Mouse (Mus musculus) gonadal fat pad, adult 2 months (tissue): ENCODE measurements around the gene Slamf8. TPM values are rescaled to one million over a fixed set of nuclear protein-coding genes. Genes with fewer than 3 reads are reported as not detected.
A peak's percentile ranks its signal among the peaks of the same experiment; 100 is the strongest.

Experiments used
- DNase-seq: peaks from one replicate; pipeline ENCODE4 v3.0.0-alpha.2; 2012; ENCODE audit warnings: low read depth
- polyA plus RNA-seq: library from polyadenylated mRNA; depleted of rRNA; stranded (reverse); fragments of >200 nt; gene quantifications from 2 replicates; pipeline ENCODE4 v1.2.3, GENCODE M21; 2012; rRNA removed

Gene Slamf8
- 2.4 and 3.1 TPM in 2 replicates for polyA plus RNA-seq

DNA sequence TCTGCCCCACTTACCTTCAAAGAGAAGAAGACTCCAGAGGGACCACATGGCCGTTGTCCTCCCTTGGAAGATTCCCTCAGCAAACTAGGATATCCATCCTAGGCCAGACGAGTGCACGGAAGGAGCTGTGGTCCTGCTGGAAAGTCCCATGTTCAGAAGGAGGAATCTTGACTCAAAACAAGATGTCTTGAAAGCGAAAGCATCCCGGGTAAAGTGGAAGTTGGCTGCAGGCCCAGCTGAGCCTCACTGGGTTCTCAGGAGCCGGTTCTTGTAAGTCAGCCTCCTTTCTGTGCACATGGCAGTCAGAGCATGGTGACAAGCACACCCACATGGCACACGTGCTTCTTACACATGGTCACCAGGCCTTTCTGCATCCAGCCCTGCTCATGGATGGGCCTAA, at the start of gene Slamf8:
TSS of gene Slamf8 (minus strand) at position 184 of the 400 bp plus-strand sequence.
- no peak for DNase-seq

DNA sequence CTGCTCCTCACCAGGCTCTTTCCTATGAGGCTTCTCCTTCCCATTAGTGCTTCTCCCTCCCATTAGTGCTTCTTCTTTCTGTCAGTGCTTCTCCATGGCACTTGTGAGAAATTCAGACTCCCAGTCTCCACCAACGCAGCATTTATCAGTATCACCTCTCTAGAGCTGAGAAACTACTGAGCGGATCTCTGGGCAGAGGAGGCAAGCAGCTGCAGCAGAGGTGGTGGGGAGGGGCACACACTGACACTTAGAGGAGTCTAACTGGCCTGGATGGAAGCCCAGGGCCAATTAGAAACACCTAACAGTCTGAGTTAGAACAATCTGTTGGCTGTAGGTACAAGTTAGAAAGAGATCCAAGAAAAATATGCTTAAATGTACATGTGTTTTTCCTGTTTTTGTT, 48.4 kb upstream of the Slamf8 start:
- DNase-seq: no peak

DNA sequence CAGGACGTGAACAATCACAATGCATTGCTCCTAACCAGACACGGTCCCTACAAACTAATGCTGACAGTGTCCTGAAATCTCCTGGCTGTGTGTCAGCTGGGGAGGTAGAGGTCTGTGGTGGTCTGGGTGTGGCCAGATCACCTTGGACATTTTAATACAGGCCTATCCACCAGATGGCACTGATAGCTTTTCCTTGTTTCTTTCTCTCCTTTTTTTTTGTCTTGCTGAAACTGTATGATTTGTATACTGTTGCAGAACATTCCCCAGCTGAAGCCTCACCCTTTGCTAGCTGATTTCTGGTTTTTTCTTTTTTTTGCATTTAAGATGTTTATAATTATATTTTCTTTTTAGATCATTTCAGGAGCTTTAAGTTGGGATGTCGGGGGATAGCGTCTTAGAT, 47.4 kb upstream of the Slamf8 start:
- no peak for DNase-seq

DNA sequence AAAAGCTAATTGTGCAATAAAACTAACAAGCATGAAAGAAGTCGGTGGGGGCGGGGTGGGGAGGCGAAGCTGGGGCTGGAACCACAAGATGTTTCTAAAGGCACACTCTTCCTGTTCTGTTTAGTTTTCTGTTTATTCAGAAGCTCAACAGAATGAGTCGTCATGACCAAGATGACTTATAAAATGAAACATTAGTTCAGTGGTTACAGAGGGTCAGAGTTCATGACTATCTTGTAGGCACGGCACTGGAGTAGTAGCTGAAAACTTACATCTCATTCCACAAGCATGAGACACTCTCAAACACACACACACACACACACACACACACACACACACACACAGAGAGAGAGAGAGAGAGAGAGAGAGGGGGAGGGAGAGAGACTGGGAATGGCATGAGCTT, 45.9 kb upstream of the Slamf8 start:
- DNase-seq: no peak

DNA sequence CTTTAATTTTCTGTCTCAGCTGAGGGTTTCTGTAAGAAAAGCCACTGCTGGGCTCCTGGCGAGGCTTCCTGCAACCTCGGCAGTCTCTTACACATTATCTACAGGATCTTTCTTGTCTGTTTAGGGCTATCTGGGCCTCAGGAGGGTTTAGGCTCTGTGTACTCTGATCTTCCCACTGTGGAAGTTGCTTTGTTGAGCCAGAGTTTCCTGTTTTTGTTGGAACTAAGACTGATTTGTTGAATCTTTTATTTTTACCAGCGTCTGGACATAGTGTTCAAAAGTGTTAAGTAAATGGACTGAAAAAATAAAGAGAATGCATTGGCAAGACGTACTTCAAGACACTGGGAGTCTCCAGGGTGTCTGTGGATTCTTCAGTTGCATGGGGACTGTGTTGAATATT, 44.9 kb upstream of the Slamf8 start:
- no peak for DNase-seq

DNA sequence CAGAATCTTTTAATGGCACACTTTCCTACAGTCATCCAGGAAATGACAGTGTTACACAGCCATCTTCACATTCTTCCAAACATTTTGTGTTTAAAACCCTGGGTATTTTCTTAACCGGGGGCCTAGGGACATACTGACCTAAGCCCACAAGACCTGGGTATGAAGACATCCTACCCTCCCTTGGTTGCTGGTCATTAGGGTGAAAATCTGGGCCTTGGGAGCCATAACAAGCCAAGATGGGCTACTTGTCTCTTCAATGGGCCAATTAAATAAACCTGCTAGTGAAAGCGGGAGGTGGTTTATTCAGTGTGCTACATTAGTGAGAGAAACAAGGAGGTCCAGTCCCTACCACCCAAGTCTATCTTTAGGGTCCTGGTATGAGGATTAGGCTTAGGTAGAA, 43.8 kb upstream of the Slamf8 start:
- no peak for DNase-seq

DNA sequence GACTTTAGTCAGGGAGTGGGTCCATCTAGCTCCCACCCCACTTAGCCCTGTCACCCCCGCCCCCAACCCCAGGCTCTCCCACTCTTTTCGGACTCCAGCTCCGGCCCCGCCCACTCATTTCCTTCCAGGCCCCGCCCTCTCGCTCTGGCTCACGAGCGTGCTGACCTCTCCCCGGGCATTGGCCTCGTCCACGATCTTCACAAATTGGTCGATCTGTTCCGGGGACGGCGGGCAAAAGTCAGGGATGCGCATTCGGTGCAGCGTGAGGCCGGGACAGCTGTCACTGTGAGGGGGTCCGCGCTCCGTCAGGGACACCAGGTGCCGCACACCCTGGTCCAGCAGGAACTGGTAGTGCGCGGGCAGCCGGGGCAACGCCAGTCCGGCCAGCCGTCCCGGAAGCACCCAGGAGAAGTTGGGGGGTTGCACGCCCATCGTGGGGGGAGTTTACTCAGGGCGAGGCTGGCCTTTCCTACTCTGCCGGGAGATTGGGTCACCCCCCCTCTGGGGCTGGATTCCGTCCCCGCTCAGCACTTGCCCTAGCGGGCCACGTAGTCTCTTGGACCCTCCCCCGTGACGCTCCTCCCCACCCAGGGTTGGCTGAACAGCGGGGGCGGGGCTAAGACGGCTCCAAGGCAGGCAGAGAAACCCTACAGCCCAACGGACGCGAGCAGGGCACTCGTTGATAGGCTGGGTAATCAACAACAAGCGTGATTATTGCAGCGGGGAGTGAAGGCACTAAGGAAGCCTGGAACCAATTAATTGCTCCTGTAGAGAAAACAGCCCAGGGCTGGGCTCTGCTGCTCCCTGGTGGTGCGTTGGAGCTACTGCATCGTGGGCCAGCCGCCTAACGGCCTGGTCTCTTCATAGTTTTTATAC, 42.3 kb upstream of the Slamf8 start, which contains the start of gene Dusp23:
TSS of gene Dusp23 (minus strand) at position 512 of the 876 bp plus-strand sequence.
- peak; percentile 61 for DNase-seq

DNA sequence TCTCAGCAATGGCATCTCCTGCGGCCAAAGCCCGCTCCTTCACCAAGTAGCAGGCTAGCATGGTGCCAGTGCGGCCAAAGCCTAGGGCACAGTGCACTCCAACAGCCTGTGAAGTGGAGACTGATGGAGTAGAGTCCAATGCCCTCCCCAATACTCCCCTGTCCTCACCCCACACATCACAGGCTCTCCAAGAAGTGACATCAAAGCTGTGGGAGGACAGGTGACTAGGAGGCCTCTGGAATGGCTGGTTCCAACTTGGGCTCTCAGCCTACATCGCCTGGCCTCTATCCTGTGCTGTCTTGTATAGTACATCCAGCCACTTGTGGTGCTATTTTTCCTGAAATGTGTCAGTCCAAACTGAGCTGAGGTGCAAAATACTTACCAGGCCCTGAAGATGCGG, 41.4 kb upstream of the Slamf8 start:
- no peak for DNase-seq

DNA sequence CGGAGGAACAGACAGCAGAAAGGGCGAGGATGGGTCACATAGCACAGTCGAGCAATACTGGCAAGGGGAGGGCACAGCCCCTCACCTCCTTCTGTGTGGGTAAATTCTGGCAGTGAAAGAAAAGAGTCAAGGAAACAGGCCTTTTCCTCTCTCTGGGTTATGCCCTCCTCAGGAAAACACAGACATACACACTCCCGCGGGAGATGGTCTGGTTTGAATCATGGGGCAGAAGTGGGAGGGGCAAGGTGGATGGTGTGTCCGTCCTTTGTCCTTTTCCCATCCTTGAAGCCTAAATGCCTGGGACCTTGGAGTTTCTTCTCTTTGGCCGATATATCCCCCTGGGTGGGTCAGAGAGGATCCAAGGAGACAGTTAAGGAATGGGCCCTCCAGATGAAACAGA, 39.5 kb upstream of the Slamf8 start:
- no peak for DNase-seq

DNA sequence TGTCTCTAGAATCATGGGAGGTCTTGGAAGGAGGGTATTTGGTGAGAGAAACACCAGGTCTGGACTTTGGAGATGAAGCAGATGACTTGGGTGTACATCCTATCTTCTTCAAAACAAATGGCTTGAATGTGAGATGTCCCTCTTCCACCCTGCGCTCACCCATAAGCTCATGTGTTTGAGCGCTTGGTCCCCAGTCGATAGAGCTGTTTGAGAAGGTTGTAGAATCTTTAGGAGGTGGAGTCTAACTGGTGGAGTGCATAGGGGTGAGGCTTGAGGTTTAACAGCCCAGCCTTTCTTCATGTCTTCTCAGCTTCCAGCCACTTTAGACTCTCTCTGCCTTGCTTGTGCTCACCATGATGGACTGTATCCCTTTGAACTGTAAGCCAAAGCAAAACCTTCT, 35.9 kb upstream of the Slamf8 start:
- DNase-seq: no peak

DNA sequence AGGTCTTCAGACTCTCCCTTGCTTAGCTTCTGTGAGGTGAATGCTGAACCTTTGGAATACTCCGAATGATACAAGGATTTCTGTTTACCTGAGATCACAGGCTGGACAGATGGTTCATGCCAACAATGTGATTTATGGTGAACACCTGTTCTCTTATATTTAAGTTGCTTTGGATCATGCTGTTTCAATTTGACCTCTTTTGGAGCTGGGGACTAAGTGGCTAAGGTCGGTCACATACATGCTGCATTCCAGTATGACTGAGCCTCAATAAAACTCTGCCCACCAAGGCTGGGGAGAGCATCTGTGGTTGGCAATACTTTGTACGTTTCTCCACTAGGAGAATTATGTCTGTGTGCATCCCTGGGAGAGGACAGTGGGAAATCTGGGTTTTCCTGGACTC, 33.7 kb upstream of the Slamf8 start:
- DNase-seq: no peak

DNA sequence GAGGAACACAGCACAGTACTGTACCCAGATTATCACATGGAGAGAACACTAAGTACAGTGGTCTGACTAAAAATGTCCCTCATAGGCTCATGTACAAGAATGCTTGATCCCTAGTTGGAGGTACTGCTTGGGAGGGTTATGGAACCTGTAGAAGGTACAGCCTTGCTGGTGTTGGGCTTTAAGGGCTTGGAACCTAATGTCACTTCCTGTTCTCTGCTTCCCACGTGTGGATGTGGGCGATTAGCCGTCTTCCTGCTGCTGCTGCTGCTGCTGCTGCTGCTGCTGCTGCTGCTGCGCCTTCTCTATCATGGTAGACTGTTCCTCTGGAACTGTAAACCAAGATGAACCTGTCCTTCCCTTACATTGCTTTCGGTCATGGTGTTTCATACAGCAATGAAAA, 33.2 kb upstream of the Slamf8 start:
- no peak for DNase-seq

DNA sequence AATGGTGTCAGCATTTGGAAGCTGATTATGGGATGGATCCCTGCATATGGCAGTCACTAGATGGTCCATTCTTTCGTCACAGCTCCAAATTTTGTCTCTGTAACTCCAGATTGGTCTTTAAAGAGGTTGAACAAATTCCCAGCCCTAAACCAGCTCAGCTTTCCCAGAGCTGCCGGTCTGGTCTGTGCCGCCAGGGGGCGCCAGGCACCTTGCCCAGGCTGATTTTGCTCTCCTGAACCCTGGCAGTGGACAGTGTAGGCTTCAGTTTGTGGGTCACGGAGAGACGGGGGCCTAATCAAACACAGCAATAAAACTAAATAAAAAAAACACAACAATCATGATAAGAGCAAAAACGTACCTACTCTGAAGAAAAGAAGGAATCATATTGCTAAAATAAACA, 28.9 kb upstream of the Slamf8 start:
- DNase-seq: no peak

DNA sequence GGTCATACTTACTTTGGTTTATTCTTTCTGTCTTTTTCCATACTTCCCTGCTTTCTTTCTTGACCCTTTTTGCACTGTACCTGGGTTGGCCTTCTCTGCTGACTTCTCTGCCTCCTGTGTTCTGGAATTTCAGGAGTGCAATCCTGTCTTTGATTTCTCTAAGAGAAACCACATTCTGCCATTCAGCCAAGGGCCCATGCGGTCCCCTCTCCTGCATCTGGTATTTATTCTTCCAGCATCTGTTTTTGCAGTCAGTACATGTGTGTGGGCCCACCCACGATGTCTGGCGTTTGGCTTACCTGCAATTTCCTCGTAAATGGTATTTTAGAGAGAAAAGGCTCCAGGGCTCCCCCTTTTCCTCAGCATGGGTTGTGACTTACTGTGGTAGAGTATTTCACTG, 27.8 kb upstream of the Slamf8 start:
- no peak for DNase-seq

DNA sequence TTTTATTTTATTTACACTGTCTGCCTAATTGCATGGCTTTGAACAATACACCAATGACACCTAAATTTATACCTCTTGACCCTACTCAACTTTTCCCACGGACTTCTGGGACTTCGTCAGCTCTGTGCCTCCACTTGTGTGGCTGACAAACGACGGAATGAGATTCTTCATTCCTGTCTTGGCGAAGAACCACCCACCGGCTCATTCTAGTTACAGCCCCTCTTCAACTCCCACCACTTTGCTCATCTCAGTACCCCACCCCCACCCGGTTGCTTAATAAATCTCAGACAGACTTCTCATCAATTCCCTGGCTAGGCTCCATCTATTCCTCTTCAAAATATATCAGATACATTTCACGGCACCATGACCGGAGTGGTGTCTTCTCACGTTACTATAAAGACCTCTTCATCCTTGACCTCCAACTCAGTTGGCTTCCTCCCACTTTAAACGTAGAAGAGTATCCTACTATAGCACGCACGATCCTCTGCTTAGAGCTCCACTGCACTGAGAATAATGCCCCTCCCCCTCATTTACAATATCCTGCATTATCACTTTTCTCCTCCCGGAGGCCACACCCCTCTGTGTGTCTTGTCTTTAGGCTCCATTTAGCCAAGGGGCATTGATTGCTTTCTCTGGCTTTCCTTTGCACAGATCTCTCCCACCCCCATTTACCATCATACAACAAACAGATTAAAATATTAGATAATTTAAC, 27.2 kb upstream of the Slamf8 start:
- no peak for DNase-seq

DNA sequence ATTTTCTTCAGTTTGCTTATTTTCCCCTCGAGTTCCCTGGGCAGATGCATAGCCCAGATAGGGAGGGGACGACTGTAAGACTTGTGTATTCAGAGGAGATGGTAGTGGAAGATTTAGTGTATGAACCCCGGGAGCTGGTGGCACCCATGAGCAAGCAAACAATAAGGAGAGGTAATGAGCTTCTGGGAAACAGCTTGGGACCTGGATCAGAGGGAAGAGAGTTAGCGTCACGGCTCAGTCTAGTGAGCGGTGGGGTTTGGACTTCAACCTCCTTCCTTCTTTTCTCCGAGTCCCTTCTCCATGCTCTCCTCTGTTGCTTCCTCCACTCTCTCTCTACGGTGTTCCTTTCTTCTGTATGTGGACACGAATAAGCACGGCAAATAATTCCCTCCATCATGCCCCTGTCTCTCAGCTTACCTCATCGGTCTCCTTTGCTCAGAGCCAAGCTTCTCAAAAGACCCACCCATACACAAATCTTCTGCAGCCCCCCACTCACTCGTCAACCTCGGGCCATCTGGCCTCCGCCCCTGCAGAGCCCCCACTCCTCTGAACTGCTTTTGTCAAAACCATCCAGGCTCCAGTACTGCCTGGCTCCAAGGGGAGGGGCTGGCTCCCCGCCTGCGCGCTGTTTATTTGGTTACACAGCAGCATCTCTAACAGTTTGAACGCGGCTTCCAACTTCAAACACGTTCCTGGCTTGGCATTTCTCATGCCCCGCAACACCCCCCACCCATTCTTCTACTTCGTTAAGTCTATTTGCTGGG, 26.4 kb upstream of the Slamf8 start:
- DNase-seq: no peak

DNA sequence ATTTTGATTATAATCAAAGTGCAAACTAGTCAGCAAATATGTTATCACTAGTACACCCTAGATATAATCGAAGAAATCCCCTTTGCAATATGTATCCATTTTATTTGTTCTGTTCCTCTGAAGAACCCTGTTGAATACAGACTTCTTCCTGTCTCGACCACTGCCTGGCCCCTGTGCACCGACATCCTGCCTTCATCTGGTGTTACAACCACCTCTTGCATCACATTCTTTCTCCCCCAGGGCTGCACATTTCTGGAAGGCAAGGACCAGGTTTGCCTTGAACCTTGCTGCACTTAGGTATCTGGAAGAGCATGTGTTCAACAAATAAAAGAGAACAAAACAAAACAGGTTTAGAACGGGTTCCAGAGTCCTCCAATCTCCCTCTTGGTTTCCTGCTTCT, 25.0 kb upstream of the Slamf8 start:
- no peak for DNase-seq

DNA sequence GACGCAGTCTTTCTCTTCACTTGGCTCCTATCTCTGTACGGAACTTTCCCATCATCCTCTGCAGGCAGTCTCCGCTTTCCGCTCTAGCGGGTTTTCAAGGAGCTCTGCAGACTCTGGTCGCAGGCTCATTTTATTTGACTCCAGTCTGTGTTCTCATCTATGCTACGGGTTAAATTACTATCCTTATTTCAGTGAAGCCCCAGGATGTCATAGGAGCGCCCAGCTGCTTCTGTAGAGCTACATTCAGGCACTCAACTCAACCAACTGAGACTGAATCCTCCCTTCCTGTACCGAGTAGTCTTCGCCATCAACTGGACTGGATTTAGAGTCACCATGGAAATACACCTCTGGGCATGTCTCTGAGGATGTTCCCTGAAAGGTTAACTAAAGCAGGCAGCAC, 24.3 kb upstream of the Slamf8 start:
- no peak for DNase-seq

DNA sequence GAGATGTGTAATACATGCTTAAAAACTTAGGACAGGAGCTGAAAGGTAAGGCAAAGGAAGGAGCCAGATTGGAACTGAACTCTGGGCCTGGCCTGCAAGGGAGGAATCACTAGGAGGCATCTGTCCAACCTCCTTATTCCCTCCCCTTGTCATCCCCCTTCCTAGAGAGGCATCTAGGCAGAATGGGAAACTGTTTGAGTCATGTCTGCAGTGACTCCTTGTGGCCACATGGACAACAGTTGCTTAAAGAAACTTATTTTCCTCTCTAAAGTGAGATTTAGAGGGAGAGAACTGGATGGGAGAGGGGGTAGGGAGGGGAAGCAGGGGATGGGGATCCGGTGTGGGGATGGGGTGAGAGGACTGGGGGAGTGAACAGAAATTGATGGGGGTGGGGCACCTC, 22.4 kb upstream of the Slamf8 start:
- DNase-seq: no peak

DNA sequence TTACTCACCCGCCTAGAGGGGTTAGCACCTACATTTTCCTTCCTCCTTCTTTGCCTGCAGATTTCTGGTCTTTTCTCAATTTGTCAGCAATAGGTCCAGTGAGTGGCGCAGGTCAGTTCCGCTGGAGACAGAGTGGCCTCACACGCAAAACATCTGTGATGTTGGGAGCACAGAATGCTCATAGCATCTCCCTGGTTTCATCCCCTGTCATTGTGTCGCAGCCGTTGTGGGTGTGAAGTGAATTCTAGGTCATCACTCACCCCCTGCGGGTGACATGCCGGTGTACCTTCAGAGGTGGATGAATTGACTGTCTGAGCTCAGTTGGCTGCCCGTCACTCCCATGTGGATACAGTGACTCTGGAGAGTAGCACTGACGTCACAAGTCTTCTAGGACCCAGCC, 20.9 kb upstream of the Slamf8 start:
- no peak for DNase-seq

DNA sequence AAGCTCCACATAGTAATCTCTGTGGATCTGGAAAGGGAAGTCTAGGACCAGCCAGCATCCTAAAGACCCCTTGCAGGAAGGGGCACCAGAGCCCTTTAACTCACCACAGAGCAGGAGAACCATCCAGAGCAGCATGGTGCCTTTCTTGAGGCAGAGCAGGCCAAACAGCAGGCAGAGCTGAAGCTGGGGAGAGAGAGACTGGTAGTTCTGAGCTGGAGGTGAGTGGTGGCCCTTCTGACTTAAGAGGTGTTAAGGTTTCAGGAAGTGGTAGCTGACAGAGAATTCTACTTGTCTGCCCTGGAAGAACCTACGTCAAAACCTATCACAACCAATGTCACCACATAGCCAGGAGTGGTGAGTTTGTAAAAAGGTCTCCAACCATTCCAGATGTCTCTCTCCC, 12.0 kb upstream of the Slamf8 start, which contains the start of gene Fcrl6:
TSS of gene Fcrl6 (minus strand) at position 226 of the 400 bp plus-strand sequence.
- DNase-seq: no peak

DNA sequence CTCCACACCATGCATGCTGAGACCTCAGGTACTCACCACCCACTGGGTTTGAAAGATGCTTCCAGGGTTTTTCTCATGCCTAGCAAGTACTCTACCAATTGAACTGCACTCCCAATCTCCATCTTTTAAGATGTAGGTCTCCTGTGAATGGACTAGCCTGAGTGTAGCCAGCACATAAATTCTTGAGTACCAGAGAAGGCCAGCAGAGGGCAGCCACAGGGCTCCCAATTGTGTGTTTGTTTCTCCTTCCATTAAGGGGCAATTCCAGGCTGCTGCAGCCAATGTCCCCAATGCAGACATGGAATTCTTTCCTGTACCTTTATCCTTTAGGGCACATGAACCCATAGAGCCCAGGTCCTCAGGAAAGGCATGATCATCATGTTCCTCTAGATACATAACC, 4.1 kb upstream of the Slamf8 start:
- DNase-seq: no peak
